Mouse (Mus musculus): Measurements from ENCODE around the gene Cldn7. TPM values are rescaled to one million over a fixed set of nuclear protein-coding genes. Genes with fewer than 3 reads are reported as not detected.
A peak's percentile ranks its signal among the peaks of the same experiment; 100 is the strongest.
"Not testable (repeated sequence)": the region's sequence is repeated elsewhere in the genome, so short reads cannot be mapped to it uniquely, and the experiment has no call there.

Cldn7 gene
- total RNA-seq (2021) = 1 to 10 TPM in 1 of 2 experiments, not detected in 1; 1.2 TPM
- long read RNA-seq, experiment 1, partial matches to known transcripts = 0 of 1 reads
- long read RNA-seq, experiment 1, other reads (novel, unspliced or antisense) = 0 of 1 reads
- long read RNA-seq, experiment 2 = 0 reads

GRCm38 (mm10) chr11:69964650-69965270, at the start of gene Cldn7:
Gene Cldn7, plus strand, starts transcription at chr11:69964779.
- no peak for DNase-seq

- DNase-seq = no peak
Observed at GRCm38 (mm10) chr11:69914917-69915430, 49.6 kb upstream of the Cldn7 start.

GRCm38 (mm10) chr11:69915667-69916627, 48.6 kb upstream of the Cldn7 start:
- DNase-seq = no peak

GRCm38 (mm10) chr11:69916652-69917378, 47.8 kb upstream of the Cldn7 start:
- DNase-seq = not testable (repeated sequence)

GRCm38 (mm10) chr11:69917379-69917948, 47.1 kb upstream of the Cldn7 start:
- DNase-seq = no peak

GRCm38 (mm10) chr11:69918118-69918517, 46.5 kb upstream of the Cldn7 start:
- DNase-seq = no peak

- no peak for DNase-seq
Observed at GRCm38 (mm10) chr11:69919053-69919452, 45.5 kb upstream of the Cldn7 start.

GRCm38 (mm10) chr11:69919661-69920265, 44.8 kb upstream of the Cldn7 start:
- peak; percentile 87 to 92 for DNase-seq

- DNase-seq = peak; percentile 52 to 74
Observed at GRCm38 (mm10) chr11:69920266-69921031, 44.1 kb upstream of the Cldn7 start.

- DNase-seq = peak; percentile 100
Observed at GRCm38 (mm10) chr11:69921114-69922011, 43.2 kb upstream of the Cldn7 start, which contains the start of gene Eif5a. Gene Eif5a, minus strand, starts transcription at chr11:69921958.

- DNase-seq = no peak
Observed at GRCm38 (mm10) chr11:69922012-69922756, 42.4 kb upstream of the Cldn7 start.

- no peak for DNase-seq
Observed at GRCm38 (mm10) chr11:69922796-69923195, 41.8 kb upstream of the Cldn7 start.

- no peak for DNase-seq
Observed at GRCm38 (mm10) chr11:69927501-69927900, 37.1 kb upstream of the Cldn7 start.

- no peak for DNase-seq
Observed at GRCm38 (mm10) chr11:69929712-69930111, 34.9 kb upstream of the Cldn7 start.

GRCm38 (mm10) chr11:69930176-69930575, 34.4 kb upstream of the Cldn7 start:
- not testable (repeated sequence) for DNase-seq

- no peak for DNase-seq
Observed at GRCm38 (mm10) chr11:69930967-69931537, 33.5 kb upstream of the Cldn7 start.

- no peak for DNase-seq
Observed at GRCm38 (mm10) chr11:69931769-69932168, 32.8 kb upstream of the Cldn7 start.

GRCm38 (mm10) chr11:69932254-69932653, 32.3 kb upstream of the Cldn7 start:
- DNase-seq = no peak

Measured in adrenal gland, postnatal 36 days (tissue).